In genomic region chr1:139101725-139102124, GRCm38 (mm10) we compare ENCODE assay signal across 31 mouse cellular contexts.
DNase-seq lines count a peak whose midpoint lies in the region; ATAC-seq lines count a peak whose summit lies in the region.
"Had no signal": no experiment of that assay in that cellular context is flagged by ENCODE, and none has a peak within 500 bp of the region (broad histone marks: within the 10 kb centered on the region; RNA-seq: fewer than 3 reads in every experiment).

No protein-coding gene starts in this region.

- H3K4me3 ChIP-seq in hindbrain, embryonic 14.5 days (replicated peaks; ENCODE audit: low read length) = no peak overlapping the region
- H3K4me3 ChIP-seq in hindbrain, embryonic 10.5 days = no peak overlapping the region
- no peak overlapping the region for H3K4me3 ChIP-seq in forebrain, embryonic 13.5 days
- no peak overlapping the region for H3K4me3 ChIP-seq in midbrain, embryonic 15.5 days
- H3K4me3 ChIP-seq: heart, embryonic 12.5 days; kidney, embryonic 15.5 days; lung, embryonic 15.5 days; megakaryocyte, embryonic 14.5 days; neural tube, embryonic 12.5 days; stomach, embryonic 15.5 days had no signal

- DNase-seq in hindbrain, embryonic 14.5 days (ENCODE audit: low spot score) = no peak
- DNase-seq in hindbrain, embryonic 10.5 days (ENCODE audit: low spot score) = no peak
- DNase-seq in brain, adult 2 months (ENCODE audit: low read depth, low spot score) = peak; percentile 29
- DNase-seq in liver = no peak
- DNase-seq in left cerebral cortex, postnatal 4 days = no peak
- DNase-seq: adrenal gland, adult 2 months; B cell, adult 2 months; cerebellum, adult 8-10 months; cerebellum, postnatal 36 days; embryo, embryonic 11 days; gastrocnemius, postnatal 10 days; heart, postnatal 10 days; kidney, postnatal 36 days; lung, postnatal 36 days; right cerebral cortex, adult 18-20 months; right cerebral cortex, postnatal 4 days; thymus, adult 18-20 months; thymus, postnatal 4 days had no signal

- H3K4me1 ChIP-seq in hindbrain, embryonic 14.5 days (replicated peaks; ENCODE audit: control insufficient read depth, insufficient read depth, low read length) = no peaks in the 10 kb centered on the region
- H3K4me1 ChIP-seq in hindbrain, embryonic 10.5 days (replicated peaks) = no peaks in the 10 kb centered on the region
- peaks cover 12% of the 10 kb centered on the region for H3K4me1 ChIP-seq in forebrain, embryonic 13.5 days
- H3K4me1 ChIP-seq in midbrain, embryonic 15.5 days = peaks cover 3% of the 10 kb centered on the region; the same call in 1 of the 2 replicates
- H3K4me1 ChIP-seq: kidney, embryonic 15.5 days; lung, embryonic 15.5 days; megakaryocyte, embryonic 14.5 days; neural tube, embryonic 12.5 days; stomach, embryonic 15.5 days had no signal

- no peaks in the 10 kb centered on the region for H3K27me3 ChIP-seq in hindbrain, embryonic 14.5 days (ENCODE audit: control insufficient read depth, insufficient read depth, low read length)
- no peaks in the 10 kb centered on the region for H3K27me3 ChIP-seq in hindbrain, embryonic 10.5 days (ENCODE audit: insufficient read depth, poor library complexity, severe bottlenecking)
- no peaks in the 10 kb centered on the region for H3K27me3 ChIP-seq in forebrain, embryonic 13.5 days
- H3K27me3 ChIP-seq in midbrain, embryonic 15.5 days (replicated peaks) = no peaks in the 10 kb centered on the region
- H3K27me3 ChIP-seq: CH12.LX; heart, embryonic 12.5 days; kidney, embryonic 15.5 days; lung, embryonic 15.5 days; megakaryocyte, embryonic 14.5 days; neural tube, embryonic 12.5 days; Patski; stomach, embryonic 15.5 days had no signal

- intact Hi-C loops in left cerebral cortex, postnatal 4 days (cut with DNase I) = no loop called here

- no peaks in the 10 kb centered on the region for H3K9me3 ChIP-seq in hindbrain, embryonic 14.5 days (ENCODE audit: control insufficient read depth, low read length)
- H3K9me3 ChIP-seq in hindbrain, embryonic 10.5 days = no peaks in the 10 kb centered on the region
- H3K9me3 ChIP-seq in forebrain, embryonic 13.5 days (replicated peaks) = no peaks in the 10 kb centered on the region
- no peaks in the 10 kb centered on the region for H3K9me3 ChIP-seq in midbrain, embryonic 15.5 days
- H3K9me3 ChIP-seq: G1E; heart, embryonic 12.5 days; kidney, embryonic 15.5 days; lung, embryonic 15.5 days; megakaryocyte, embryonic 14.5 days; neural tube, embryonic 12.5 days; stomach, embryonic 15.5 days had no signal

- no peak overlapping the region for H3K9ac ChIP-seq in hindbrain, embryonic 14.5 days
- no peak overlapping the region for H3K9ac ChIP-seq in forebrain, embryonic 13.5 days
- H3K9ac ChIP-seq in midbrain, embryonic 15.5 days = no peak overlapping the region
- H3K9ac ChIP-seq: heart, embryonic 12.5 days; kidney, embryonic 15.5 days; liver, embryonic 14.5 days; lung, embryonic 15.5 days; neural tube, embryonic 12.5 days; stomach, embryonic 15.5 days had no signal

- 66% methylated on average over 9 of the region's 9 CpGs for WGBS in hindbrain, embryonic 14.5 days
- WGBS in hindbrain, embryonic 10.5 days = 84% methylated on average over 9 of the region's 9 CpGs
- whole genome bisulfite sequencing in forebrain, embryonic 13.5 days = 39% methylated on average over 9 of the region's 9 CpGs
- 55% methylated on average over 9 of the region's 9 CpGs for WGBS in midbrain, embryonic 15.5 days

- 0 out of 2 replicates have a peak overlapping the region, but pooled peaks have one; percentile 43 for H3K27ac ChIP-seq in hindbrain, embryonic 14.5 days
- H3K27ac ChIP-seq in hindbrain, embryonic 10.5 days = no peak overlapping the region
- peak overlapping the region; percentile 55 for H3K27ac ChIP-seq in forebrain, embryonic 13.5 days
- H3K27ac ChIP-seq in midbrain, embryonic 15.5 days = peak overlapping the region; percentile 51
- H3K27ac ChIP-seq: kidney, embryonic 15.5 days; liver, embryonic 14.5 days; lung, embryonic 15.5 days; neural tube, embryonic 12.5 days; stomach, embryonic 15.5 days had no signal

- H3K36me3 ChIP-seq in hindbrain, embryonic 14.5 days (replicated peaks; ENCODE audit: control insufficient read depth, insufficient read depth) = peaks cover 22% of the 10 kb centered on the region
- peaks cover 31% of the 10 kb centered on the region for H3K36me3 ChIP-seq in hindbrain, embryonic 10.5 days
- peaks cover 16% of the 10 kb centered on the region; the same call in 1 of the 2 replicates for H3K36me3 ChIP-seq in forebrain, embryonic 13.5 days (ENCODE audit: poor library complexity, severe bottlenecking)
- no peaks in the 10 kb centered on the region for H3K36me3 ChIP-seq in midbrain, embryonic 15.5 days (replicated peaks)
- H3K36me3 ChIP-seq: lung, embryonic 15.5 days had no signal

- ATAC-seq in hindbrain, embryonic 14.5 days (ENCODE audit: low FRiP score) = peak; percentile 37
- peak; percentile 60; the same call in 1 of the 2 replicates for ATAC-seq in forebrain, embryonic 13.5 days
- peak; percentile 53; the same call in 1 of the 2 replicates for ATAC-seq in midbrain, embryonic 15.5 days (replicated peaks)
- ATAC-seq: intestine, postnatal 0 days; Patski had no signal

- H3K4me2 ChIP-seq in hindbrain, embryonic 14.5 days (replicated peaks) = no peak overlapping the region
- no peak overlapping the region; the same call in 1 of the 2 replicates for H3K4me2 ChIP-seq in forebrain, embryonic 13.5 days
- H3K4me2 ChIP-seq in midbrain, embryonic 15.5 days = no peak overlapping the region
- H3K4me2 ChIP-seq: heart, embryonic 12.5 days; kidney, embryonic 15.5 days; lung, embryonic 15.5 days; neural tube, embryonic 12.5 days; stomach, embryonic 15.5 days had no signal
